Mouse (Mus musculus): ENCODE measurements around the gene Anks3. TPM values are rescaled to one million over a fixed set of nuclear protein-coding genes. Genes with fewer than 3 reads are reported as not detected.
A peak's percentile ranks its signal among the peaks of the same experiment; 100 is the strongest.

The Anks3 gene
- polyA plus RNA-seq, 1 experiment, result 99.8 TPM

- TF ChIP-seq POLR2A (IDR thresholded peaks at IDR 0.05; ENCODE audit: borderline replicate concordance, extremely low read depth, insufficient read depth, insufficient read length, poor library complexity, severe bottlenecking) (no peak), CTCF (IDR thresholded peaks at IDR 0.05; ENCODE audit: borderline replicate concordance, extremely low read depth, insufficient read depth, insufficient read length) (no peak)
- DNase-seq (ENCODE audit: low read depth), result no peak
These were observed 24.6 kb downstream of the Anks3 start for GRCm38 (mm10) chr16:4939412-4939811.

GRCm38 (mm10) chr16:4938989-4939388, 25.0 kb downstream of the Anks3 start:
- DNase-seq (ENCODE audit: low read depth), result peak; percentile 98
- TF ChIP-seq CTCF (IDR thresholded peaks at IDR 0.05; ENCODE audit: borderline replicate concordance, extremely low read depth, insufficient read depth, insufficient read length) (no peak), POLR2A (IDR thresholded peaks at IDR 0.05; ENCODE audit: borderline replicate concordance, extremely low read depth, insufficient read depth, insufficient read length, poor library complexity, severe bottlenecking) (peak; percentile 71; the same call in 1 of the 2 replicates)

GRCm38 (mm10) chr16:4938461-4938860, 25.5 kb downstream of the Anks3 start, which contains the start of gene Nudt16l1:
Gene Nudt16l1, plus strand, starts transcription at chr16:4938761.
- TF ChIP-seq CTCF (IDR thresholded peaks at IDR 0.05; ENCODE audit: borderline replicate concordance, extremely low read depth, insufficient read depth, insufficient read length) (no peak), POLR2A (IDR thresholded peaks at IDR 0.05; ENCODE audit: borderline replicate concordance, extremely low read depth, insufficient read depth, insufficient read length, poor library complexity, severe bottlenecking) (no peak)
- DNase-seq (ENCODE audit: low read depth), result no peak

GRCm38 (mm10) chr16:4937351-4938190, 26.4 kb downstream of the Anks3 start:
- TF ChIP-seq CTCF (IDR thresholded peaks at IDR 0.05; ENCODE audit: borderline replicate concordance, extremely low read depth, insufficient read depth, insufficient read length) (no peak), POLR2A (IDR thresholded peaks at IDR 0.05; ENCODE audit: borderline replicate concordance, extremely low read depth, insufficient read depth, insufficient read length, poor library complexity, severe bottlenecking) (no peak)
- no peak for DNase-seq (ENCODE audit: low read depth)

- TF ChIP-seq CTCF (IDR thresholded peaks at IDR 0.05; ENCODE audit: borderline replicate concordance, extremely low read depth, insufficient read depth, insufficient read length), result no peak
- no peak for TF ChIP-seq POLR2A (IDR thresholded peaks at IDR 0.05; ENCODE audit: borderline replicate concordance, extremely low read depth, insufficient read depth, insufficient read length, poor library complexity, severe bottlenecking)
These were observed 27.9 kb downstream of the Anks3 start for GRCm38 (mm10) chr16:4935931-4936703.

GRCm38 (mm10) chr16:4935430-4935829, 28.6 kb downstream of the Anks3 start:
- TF ChIP-seq POLR2A (IDR thresholded peaks at IDR 0.05; ENCODE audit: borderline replicate concordance, extremely low read depth, insufficient read depth, insufficient read length, poor library complexity, severe bottlenecking) (no peak), CTCF (IDR thresholded peaks at IDR 0.05; ENCODE audit: borderline replicate concordance, extremely low read depth, insufficient read depth, insufficient read length) (no peak)
- no peak for DNase-seq (ENCODE audit: low read depth)

More at GRCm38 (mm10) chr16:4935931-4936703, 27.9 kb downstream of the Anks3 start:
- peak; percentile 13 for DNase-seq (ENCODE audit: low read depth)

- TF ChIP-seq CTCF (IDR thresholded peaks at IDR 0.05; ENCODE audit: borderline replicate concordance, extremely low read depth, insufficient read depth, insufficient read length), result no peak
- TF ChIP-seq POLR2A (IDR thresholded peaks at IDR 0.05; ENCODE audit: borderline replicate concordance, extremely low read depth, insufficient read depth, insufficient read length, poor library complexity, severe bottlenecking), result no peak
- DNase-seq (ENCODE audit: low read depth), result no peak
These were observed 31.6 kb downstream of the Anks3 start for GRCm38 (mm10) chr16:4932429-4932828.

GRCm38 (mm10) chr16:4928474-4928873, 35.5 kb downstream of the Anks3 start:
- DNase-seq (ENCODE audit: low read depth), result no peak
- no peak for TF ChIP-seq CTCF (IDR thresholded peaks at IDR 0.05; ENCODE audit: borderline replicate concordance, extremely low read depth, insufficient read depth, insufficient read length)
- no peak for TF ChIP-seq POLR2A (IDR thresholded peaks at IDR 0.05; ENCODE audit: borderline replicate concordance, extremely low read depth, insufficient read depth, insufficient read length, poor library complexity, severe bottlenecking)

- no peak for TF ChIP-seq CTCF (IDR thresholded peaks at IDR 0.05; ENCODE audit: borderline replicate concordance, extremely low read depth, insufficient read depth, insufficient read length)
- no peak for DNase-seq (ENCODE audit: low read depth)
These were observed 36.0 kb downstream of the Anks3 start for GRCm38 (mm10) chr16:4927967-4928366.

- TF ChIP-seq CTCF (IDR thresholded peaks at IDR 0.05; ENCODE audit: borderline replicate concordance, extremely low read depth, insufficient read depth, insufficient read length) (no peak), POLR2A (IDR thresholded peaks at IDR 0.05; ENCODE audit: borderline replicate concordance, extremely low read depth, insufficient read depth, insufficient read length, poor library complexity, severe bottlenecking) (no peak)
- no peak for DNase-seq (ENCODE audit: low read depth)
These were observed 40.0 kb downstream of the Anks3 start for GRCm38 (mm10) chr16:4923996-4924395.

GRCm38 (mm10) chr16:4922481-4922880, 41.5 kb downstream of the Anks3 start:
- no peak for TF ChIP-seq POLR2A (IDR thresholded peaks at IDR 0.05; ENCODE audit: borderline replicate concordance, extremely low read depth, insufficient read depth, insufficient read length, poor library complexity, severe bottlenecking)
- no peak for TF ChIP-seq CTCF (IDR thresholded peaks at IDR 0.05; ENCODE audit: borderline replicate concordance, extremely low read depth, insufficient read depth, insufficient read length)
- no peak for DNase-seq (ENCODE audit: low read depth)
